Mouse (Mus musculus) ES-Bruce4 (cell line): Measurements from ENCODE around the gene Asb17.

Experiments used
- EP300 ChIP-seq: IDR thresholded peaks from 2 replicates; pipeline ENCODE4 v1.6.1; 2011; ENCODE audit warnings: low read depth, low read length; ENCODE audit not compliant: insufficient read depth
- POLR2A ChIP-seq: IDR thresholded peaks from one replicate; pipeline ENCODE4 v1.8.1; 2011; ENCODE audit warnings: low read length; ENCODE audit not compliant: insufficient read depth

DNA sequence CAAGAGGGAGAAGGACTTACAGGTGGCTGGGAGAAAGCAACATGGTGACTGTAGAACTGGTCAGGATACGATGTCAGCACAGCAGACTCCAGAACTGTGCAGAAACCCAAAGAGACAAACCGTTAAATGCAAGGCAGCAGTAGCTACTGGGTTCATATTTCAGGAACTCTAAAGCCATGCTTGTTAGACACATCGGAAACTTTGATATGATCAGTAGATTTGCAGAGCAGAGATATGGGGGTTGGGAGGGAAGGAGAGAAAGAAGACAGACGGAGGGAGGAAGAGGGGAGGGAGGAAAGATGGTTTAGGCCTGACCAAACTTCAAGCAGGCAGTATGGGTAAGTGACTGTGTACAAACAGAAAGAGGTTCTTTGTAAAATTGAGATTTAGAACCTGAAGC lies 6.4 kb upstream of the Asb17 start:
- TF ChIP-seq POLR2A (no peak), EP300 (no peak)
